Mouse (Mus musculus): ENCODE data around the gene Eif3m. TPM values are rescaled to one million over a fixed set of nuclear protein-coding genes. Genes with fewer than 3 reads are reported as not detected.
A peak's percentile ranks its signal among the peaks of the same experiment; 100 is the strongest.

Eif3m gene
- 310 and 325 TPM in 2 replicates for polyA plus RNA-seq (2016; fragmentation: Nextera tagmentation; extraction: Ambion mirVana)

DNA sequence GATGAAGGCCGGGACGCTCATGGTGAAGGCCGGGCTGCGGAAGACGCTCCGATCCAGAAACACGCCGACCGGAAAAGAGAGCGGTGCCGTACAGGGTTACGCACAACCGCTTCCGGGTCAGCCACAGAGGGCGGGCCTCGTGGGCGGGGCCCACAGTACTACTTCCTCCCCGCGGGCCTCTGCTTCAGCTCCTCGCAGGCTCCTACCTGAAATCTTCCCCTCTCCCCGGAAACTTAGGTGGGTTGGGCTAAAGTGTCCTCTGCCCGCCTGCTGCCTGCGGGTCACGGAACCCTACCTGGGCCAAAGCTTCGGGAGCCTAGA lies at the start of gene Eif3m:
Eif3m (minus strand) TSS at position 114 of the 321 bp plus-strand sequence.
- peak; percentile 94 for DNase-seq (ENCODE audit: low spot score)
- Histone ChIP-seq H3K4me3 (peak within 1 kb of the TSS; percentile 95), H3K27me3 (replicated peaks; ENCODE audit: low read depth, poor library complexity, severe bottlenecking) (no peaks in the 10 kb centered on the region), H3K36me3 (replicated peaks) (peaks cover 21% of the 10 kb centered on the region), H3K9me3 (no peaks in the 10 kb centered on the region), H3K4me1 (peaks cover 18% of the 10 kb centered on the region), H3K27ac (replicated peaks) (peak within 1 kb of the TSS; percentile 96)
- 0% methylated on average over 25 of the region's 25 CpGs for WGBS

DNA sequence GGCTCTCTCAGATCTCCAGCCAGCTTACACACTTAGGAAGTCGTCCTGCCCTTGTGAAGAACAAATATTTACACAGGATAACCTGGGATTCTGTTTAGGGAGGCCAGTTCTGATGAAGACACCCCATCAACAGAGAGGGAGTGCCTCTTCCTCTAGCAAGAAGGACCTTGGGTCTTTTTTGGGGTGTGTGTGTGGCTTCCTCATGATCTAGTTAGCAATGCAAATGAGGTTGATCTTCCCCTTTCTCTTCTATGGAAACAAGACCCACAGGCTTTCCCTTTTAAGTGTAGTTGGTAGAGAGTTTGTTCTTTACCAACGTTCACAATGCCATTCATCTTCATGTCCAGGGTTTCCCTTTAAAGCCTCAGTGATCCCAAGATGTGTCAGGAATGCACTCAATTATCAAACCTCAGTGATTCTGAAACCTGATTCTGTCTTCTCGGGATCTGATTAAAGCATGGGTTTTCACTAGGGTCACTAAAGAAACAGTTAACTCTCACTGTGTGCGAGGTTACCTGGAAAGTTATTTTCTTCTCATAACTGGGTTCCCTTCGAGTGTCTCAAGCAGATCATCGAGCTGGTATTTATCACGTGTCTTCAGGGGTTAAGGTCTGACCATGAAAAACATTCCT lies 46.0 kb upstream of the Eif3m start:
- Histone ChIP-seq H3K4me3 (no peak overlapping the region), H3K9me3 (no peaks in the 10 kb centered on the region), H3K27ac (replicated peaks) (no peak overlapping the region), H3K36me3 (replicated peaks) (no peaks in the 10 kb centered on the region), H3K4me1 (no peaks in the 10 kb centered on the region), H3K27me3 (replicated peaks; ENCODE audit: low read depth, poor library complexity, severe bottlenecking) (no peaks in the 10 kb centered on the region)
- DNase-seq (ENCODE audit: low spot score): no peak
- WGBS: 60% methylated on average over 7 of the region's 7 CpGs

DNA sequence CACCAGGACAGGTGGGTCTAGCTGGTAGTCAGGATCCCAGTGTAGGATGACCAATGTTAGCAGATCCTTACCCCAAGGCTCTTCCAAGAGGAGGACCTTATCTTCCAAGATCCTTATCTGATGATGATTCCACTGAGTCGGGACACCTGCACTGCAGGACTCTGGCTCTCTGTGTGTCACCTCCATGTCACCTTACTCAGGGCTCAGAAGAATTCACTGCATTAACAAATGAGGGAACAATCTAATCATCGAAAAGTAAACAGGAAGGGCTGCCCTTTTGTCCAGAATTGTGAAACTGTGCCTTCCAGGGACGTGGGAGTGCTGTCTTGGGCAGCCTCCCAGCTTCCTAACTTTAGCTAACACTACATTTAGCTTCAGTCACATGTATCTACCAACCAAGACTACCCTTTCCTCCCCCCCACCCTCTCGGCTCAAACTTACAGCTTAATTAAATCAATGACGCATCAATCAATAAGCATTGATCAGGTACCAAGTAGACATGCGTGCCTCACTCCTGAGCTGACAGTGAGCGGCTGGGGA lies 41.8 kb upstream of the Eif3m start:
- Histone ChIP-seq H3K27me3 (replicated peaks; ENCODE audit: low read depth, poor library complexity, severe bottlenecking) (no peaks in the 10 kb centered on the region), H3K9me3 (no peaks in the 10 kb centered on the region), H3K4me1 (no peaks in the 10 kb centered on the region), H3K36me3 (replicated peaks) (no peaks in the 10 kb centered on the region), H3K4me3 (no peak overlapping the region), H3K27ac (replicated peaks) (no peak overlapping the region)
- DNase-seq (ENCODE audit: low spot score): no peak
- 77% methylated on average over 7 of the region's 7 CpGs for WGBS

GRCm38 (mm10) chr2:105055529-105055928 lies 38.6 kb upstream of the Eif3m start:
- Histone ChIP-seq H3K27me3 (replicated peaks; ENCODE audit: low read depth, poor library complexity, severe bottlenecking) (no peaks in the 10 kb centered on the region), H3K4me3 (no peak overlapping the region), H3K27ac (replicated peaks) (no peak overlapping the region), H3K9me3 (no peaks in the 10 kb centered on the region), H3K4me1 (no peaks in the 10 kb centered on the region), H3K36me3 (replicated peaks) (no peaks in the 10 kb centered on the region)
- DNase-seq (ENCODE audit: low spot score): no peak
- 79% methylated on average over 1 of the region's 1 CpGs for WGBS

DNA sequence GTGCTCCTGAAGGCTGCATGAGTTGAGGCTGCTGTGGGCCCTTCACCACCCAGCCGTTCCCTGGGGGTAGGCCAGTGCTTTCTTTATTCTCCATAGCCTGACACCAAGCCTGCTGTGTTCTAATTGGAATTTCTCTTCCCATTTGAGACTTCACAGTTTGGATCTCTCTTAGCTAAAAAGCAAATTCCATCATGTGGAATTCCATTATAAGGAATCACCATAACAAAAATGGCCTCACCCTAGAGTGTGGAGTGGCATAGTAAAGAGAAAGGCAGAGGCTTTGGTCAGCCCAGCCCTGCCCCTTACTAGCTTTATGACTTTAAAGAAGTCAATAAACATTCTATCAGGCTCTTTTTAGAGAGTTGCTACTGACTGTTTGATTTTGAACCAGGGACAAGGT lies 31.4 kb upstream of the Eif3m start:
- H3K27me3 ChIP-seq (replicated peaks; ENCODE audit: low read depth, poor library complexity, severe bottlenecking): no peaks in the 10 kb centered on the region
- H3K4me3 ChIP-seq: no peak overlapping the region
- H3K36me3 ChIP-seq (replicated peaks): no peaks in the 10 kb centered on the region
- no peak for DNase-seq (ENCODE audit: low spot score)
- no peaks in the 10 kb centered on the region for H3K4me1 ChIP-seq
- H3K9me3 ChIP-seq: no peaks in the 10 kb centered on the region
- H3K27ac ChIP-seq (replicated peaks): no peak overlapping the region
- 42% methylated on average over 1 of the region's 1 CpGs for WGBS

DNA sequence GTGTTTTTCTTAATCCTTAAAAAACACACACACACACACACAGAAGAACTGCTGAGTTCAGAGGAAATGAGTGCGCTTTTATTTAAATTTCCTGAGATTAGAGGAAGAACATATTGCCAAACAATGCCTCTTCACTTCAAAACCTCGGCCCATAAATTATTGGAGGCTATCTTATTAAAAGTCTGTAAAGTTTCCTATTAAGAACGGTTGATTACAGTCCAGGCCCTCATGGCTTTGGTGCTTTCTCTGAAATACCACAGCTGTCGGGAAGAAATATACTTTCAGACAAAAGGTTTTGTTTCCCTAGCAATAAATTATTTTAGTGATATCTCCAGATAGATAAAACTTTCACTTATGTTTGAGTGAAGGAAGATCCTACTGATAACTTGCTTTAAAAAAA lies 26.3 kb upstream of the Eif3m start:
- no peak overlapping the region for H3K27ac ChIP-seq (replicated peaks)
- H3K4me1 ChIP-seq: no peaks in the 10 kb centered on the region
- no peak overlapping the region for H3K4me3 ChIP-seq
- no peaks in the 10 kb centered on the region for H3K36me3 ChIP-seq (replicated peaks)
- DNase-seq (ENCODE audit: low spot score): no peak
- no peaks in the 10 kb centered on the region for H3K9me3 ChIP-seq
- WGBS: 90% methylated on average over 4 of the region's 4 CpGs
- H3K27me3 ChIP-seq (replicated peaks; ENCODE audit: low read depth, poor library complexity, severe bottlenecking): no peaks in the 10 kb centered on the region

DNA sequence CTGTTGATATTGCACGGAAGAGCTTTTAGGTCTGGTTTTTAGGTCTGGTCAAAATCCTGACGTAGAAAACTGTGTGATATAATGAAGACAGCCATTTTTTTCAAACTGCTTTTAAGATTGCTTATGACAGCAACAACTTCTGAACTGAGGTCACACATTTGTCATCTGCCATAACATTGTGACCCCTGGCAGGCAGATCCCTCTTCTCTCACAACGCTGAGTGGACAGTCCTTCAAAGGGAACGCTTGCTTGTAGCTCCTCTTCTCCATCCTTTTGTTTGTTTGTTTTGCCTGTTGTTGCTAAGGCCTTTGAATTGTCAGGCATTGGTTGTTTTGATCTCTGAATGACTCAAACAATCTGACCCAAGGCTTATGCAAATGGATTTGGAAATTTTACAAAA lies 24.0 kb upstream of the Eif3m start:
- no peak overlapping the region for H3K4me3 ChIP-seq
- H3K27ac ChIP-seq (replicated peaks): no peak overlapping the region
- WGBS: 79% methylated on average over 4 of the region's 4 CpGs
- no peaks in the 10 kb centered on the region for H3K4me1 ChIP-seq
- H3K36me3 ChIP-seq (replicated peaks): no peaks in the 10 kb centered on the region
- H3K27me3 ChIP-seq (replicated peaks; ENCODE audit: low read depth, poor library complexity, severe bottlenecking): no peaks in the 10 kb centered on the region
- H3K9me3 ChIP-seq: no peaks in the 10 kb centered on the region
- DNase-seq (ENCODE audit: low spot score): no peak

DNA sequence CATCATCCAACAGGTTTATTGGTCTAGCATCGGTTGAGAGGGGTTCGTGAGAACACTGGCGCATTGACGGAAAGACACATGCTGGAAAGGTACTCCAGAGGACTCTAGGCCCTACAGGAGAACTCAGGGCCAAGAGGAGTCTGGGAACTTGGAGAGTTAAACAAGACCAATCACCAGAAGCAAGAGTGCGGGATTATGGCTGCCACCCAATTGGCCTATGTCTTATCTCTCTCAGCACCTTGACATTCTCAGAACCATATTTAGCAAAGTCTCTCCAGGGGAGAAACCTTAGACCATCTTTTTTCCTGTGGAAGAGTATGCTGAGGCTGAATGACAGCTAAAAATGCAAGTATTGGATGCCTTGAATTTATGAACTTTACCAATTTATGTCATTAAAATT lies 22.0 kb upstream of the Eif3m start:
- H3K27me3 ChIP-seq (replicated peaks; ENCODE audit: low read depth, poor library complexity, severe bottlenecking): no peaks in the 10 kb centered on the region
- 93% methylated on average over 5 of the region's 5 CpGs for WGBS
- no peak overlapping the region for H3K4me3 ChIP-seq
- no peaks in the 10 kb centered on the region for H3K4me1 ChIP-seq
- no peaks in the 10 kb centered on the region for H3K36me3 ChIP-seq (replicated peaks)
- H3K27ac ChIP-seq (replicated peaks): no peak overlapping the region
- DNase-seq (ENCODE audit: low spot score): no peak
- no peaks in the 10 kb centered on the region for H3K9me3 ChIP-seq

DNA sequence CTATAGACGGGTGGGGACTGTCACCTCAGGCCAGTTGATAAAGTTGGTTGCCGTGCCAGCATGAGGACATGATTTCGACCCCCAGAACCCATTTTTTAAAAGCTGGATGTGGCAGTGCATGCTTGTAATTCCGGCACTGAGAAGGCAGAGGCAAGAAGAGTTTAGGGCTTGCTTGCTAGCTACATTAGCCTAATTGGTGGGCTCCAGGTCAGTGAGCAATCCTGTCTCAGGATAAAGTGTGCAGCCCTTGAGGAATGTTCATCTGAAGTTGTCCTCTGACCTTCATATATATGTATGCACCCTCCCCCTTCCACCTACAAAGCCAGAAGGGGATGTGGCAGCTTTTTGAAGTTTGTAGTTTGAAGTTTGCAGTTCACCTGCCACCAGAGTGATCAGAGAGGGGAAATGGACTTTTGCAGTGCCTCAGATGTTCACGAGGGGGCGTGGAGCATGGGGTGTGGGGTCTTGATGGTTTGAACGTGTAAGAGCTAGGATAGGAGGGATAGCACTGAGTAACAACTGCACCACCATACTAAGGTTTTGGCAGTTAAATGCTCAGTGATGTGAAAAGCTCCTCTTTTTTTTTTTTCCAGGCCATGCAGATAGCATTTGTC lies 21.2 kb upstream of the Eif3m start:
- WGBS: 84% methylated on average over 7 of the region's 7 CpGs
- Histone ChIP-seq H3K27ac (replicated peaks) (no peak overlapping the region), H3K27me3 (replicated peaks; ENCODE audit: low read depth, poor library complexity, severe bottlenecking) (no peaks in the 10 kb centered on the region), H3K4me1 (no peaks in the 10 kb centered on the region), H3K36me3 (replicated peaks) (no peaks in the 10 kb centered on the region), H3K4me3 (no peak overlapping the region), H3K9me3 (no peaks in the 10 kb centered on the region)
- no peak for DNase-seq (ENCODE audit: low spot score)

DNA sequence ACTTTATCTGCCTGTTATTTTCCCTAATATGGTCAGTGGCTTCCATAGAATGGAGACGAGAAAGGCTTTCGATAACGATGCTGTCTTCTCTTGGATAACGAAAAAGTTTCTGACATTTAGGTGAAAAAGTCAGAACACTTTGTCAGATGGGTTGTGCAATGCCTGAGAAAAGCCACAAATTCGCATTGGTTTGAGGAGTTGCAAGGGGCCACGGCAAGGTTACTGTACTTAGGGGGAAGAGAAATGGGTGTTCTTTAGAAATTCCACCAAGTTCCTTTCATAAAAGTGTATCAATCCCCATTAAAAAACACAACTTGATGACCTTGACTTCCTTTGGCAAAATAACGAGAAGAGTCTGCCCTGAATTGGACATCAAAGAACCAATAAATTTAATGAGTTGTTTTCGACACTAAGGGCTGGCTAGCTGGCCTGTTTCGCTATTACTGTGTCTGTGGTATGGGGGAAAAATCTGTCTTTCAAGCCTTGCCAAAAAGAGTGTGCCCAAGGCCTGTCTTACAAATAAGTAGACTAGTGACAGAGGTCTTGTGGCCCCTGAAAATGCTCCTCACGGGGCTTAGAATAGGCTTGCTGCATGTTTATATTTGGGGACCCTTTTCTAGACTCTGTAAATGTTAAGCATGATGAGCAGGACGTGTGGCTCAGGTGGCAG lies 19.7 kb upstream of the Eif3m start:
- Histone ChIP-seq H3K4me1 (no peaks in the 10 kb centered on the region), H3K27me3 (replicated peaks; ENCODE audit: low read depth, poor library complexity, severe bottlenecking) (no peaks in the 10 kb centered on the region), H3K9me3 (no peaks in the 10 kb centered on the region), H3K27ac (replicated peaks) (no peak overlapping the region), H3K36me3 (replicated peaks) (no peaks in the 10 kb centered on the region), H3K4me3 (no peak overlapping the region)
- no peak for DNase-seq (ENCODE audit: low spot score)
- WGBS: 83% methylated on average over 11 of the region's 11 CpGs

DNA sequence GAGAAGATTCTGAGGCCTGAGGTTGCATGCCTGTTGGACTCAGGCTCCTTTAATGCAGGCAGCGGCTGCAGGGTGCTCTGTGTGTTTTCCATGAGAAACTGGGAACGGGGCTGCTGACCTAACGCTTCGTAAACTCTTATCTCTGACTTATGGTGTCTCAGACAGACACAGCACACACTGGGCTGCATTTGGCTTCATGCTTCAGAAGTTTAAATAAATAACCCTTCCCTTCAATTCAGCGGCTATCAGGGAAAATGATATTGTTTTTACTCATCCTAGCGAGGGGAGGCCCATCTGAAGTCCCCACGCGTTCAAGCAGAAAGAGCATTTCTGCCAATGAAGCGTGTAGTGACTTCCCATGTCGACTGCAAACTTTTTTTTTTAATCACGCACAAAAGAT lies 19.1 kb upstream of the Eif3m start:
- no peaks in the 10 kb centered on the region for H3K27me3 ChIP-seq (replicated peaks; ENCODE audit: low read depth, poor library complexity, severe bottlenecking)
- H3K36me3 ChIP-seq (replicated peaks): no peaks in the 10 kb centered on the region
- H3K27ac ChIP-seq (replicated peaks): no peak overlapping the region
- WGBS: 81% methylated on average over 11 of the region's 11 CpGs
- no peaks in the 10 kb centered on the region for H3K4me1 ChIP-seq
- DNase-seq (ENCODE audit: low spot score): no peak
- H3K9me3 ChIP-seq: no peaks in the 10 kb centered on the region
- no peak overlapping the region for H3K4me3 ChIP-seq

GRCm38 (mm10) chr2:105034084-105034483 lies 17.2 kb upstream of the Eif3m start:
- Histone ChIP-seq H3K9me3 (no peaks in the 10 kb centered on the region), H3K27ac (replicated peaks) (no peak overlapping the region), H3K4me3 (no peak overlapping the region), H3K4me1 (no peaks in the 10 kb centered on the region), H3K27me3 (replicated peaks; ENCODE audit: low read depth, poor library complexity, severe bottlenecking) (no peaks in the 10 kb centered on the region), H3K36me3 (replicated peaks) (no peaks in the 10 kb centered on the region)
- whole genome bisulfite sequencing: 84% methylated on average over 3 of the region's 3 CpGs
- no peak for DNase-seq (ENCODE audit: low spot score)

DNA sequence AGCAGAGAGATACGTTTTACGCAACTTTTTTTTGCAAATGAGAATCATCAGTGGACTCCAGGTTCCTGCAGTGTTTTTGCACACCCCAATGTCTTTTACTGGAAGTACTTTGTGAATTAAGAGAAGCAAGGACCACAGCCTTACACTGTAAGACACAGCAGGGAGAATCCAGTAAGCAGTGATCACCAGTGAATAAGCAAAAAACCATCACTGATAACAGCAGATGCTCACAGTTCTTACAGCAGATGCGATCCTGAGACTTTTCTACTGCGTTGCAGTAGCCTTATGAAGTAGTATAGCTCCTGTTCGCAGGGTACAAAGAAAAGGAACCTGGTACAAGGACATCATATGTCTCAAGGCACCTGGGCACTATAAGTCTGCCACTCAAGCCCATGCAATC lies 13.6 kb upstream of the Eif3m start:
- Histone ChIP-seq H3K27ac (replicated peaks) (no peak overlapping the region), H3K36me3 (replicated peaks) (no peaks in the 10 kb centered on the region), H3K4me1 (no peaks in the 10 kb centered on the region), H3K4me3 (no peak overlapping the region), H3K27me3 (replicated peaks; ENCODE audit: low read depth, poor library complexity, severe bottlenecking) (no peaks in the 10 kb centered on the region), H3K9me3 (no peaks in the 10 kb centered on the region)
- 91% methylated on average over 5 of the region's 5 CpGs for WGBS
- DNase-seq (ENCODE audit: low spot score): no peak

Measured in embryonic facial prominence, embryonic 10.5 days (tissue).